In the genomic region with DNA sequence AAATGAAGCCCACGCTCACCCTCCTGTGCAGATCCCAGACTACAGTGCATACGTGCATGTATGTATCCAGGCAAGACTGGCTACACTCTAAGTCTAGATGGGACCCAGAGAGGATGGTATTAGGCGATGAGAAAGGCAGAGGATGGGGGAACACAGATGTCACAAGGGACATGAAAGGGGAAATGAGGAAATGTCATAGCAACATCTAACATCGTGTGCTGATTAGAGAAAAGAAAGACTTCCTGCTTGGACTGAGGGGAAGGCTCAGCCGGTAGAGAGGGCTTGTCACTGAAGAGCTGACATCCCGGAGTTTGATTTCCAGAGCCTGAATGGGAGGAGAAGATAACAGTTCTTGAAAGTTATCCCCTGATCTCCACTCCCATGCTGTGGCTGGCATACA, we compare ENCODE assay signal across 24 mouse cellular contexts.
A peak's percentile ranks its signal among the peaks of the same experiment; 100 is the strongest.
DNase-seq lines count a peak whose midpoint lies in the region; ATAC-seq and TF ChIP-seq lines count a peak whose summit lies in the region.
"Had no signal": no experiment of that assay in that cellular context is flagged by ENCODE, and none has a peak within 500 bp of the region (broad histone marks: within the 10 kb centered on the region; RNA-seq: fewer than 3 reads in every experiment).

No protein-coding gene starts in this region.

- no peaks in the 10 kb centered on the region for H3K4me1 ChIP-seq in midbrain, embryonic 11.5 days (ENCODE audit: control insufficient read depth, insufficient read depth, low read length)
- peaks cover 3% of the 10 kb centered on the region; the same call in 1 of the 2 replicates for H3K4me1 ChIP-seq in midbrain, embryonic 14.5 days (ENCODE audit: control insufficient read depth, insufficient read depth, low read length)
- no peaks in the 10 kb centered on the region; the same call in 1 of the 2 replicates for H3K4me1 ChIP-seq in bone marrow, adult 2 months (ENCODE audit: control insufficient read depth, insufficient read depth, low read length)
- no peaks in the 10 kb centered on the region for H3K4me1 ChIP-seq in liver, postnatal 0 days (ENCODE audit: insufficient read depth)

- TF ChIP-seq POLR2A in bone marrow, adult 2 months (IDR thresholded peaks at IDR 0.05; ENCODE audit: borderline replicate concordance, control insufficient read depth, low read depth, low read length): no peak

- H3K4me2 ChIP-seq in midbrain, embryonic 11.5 days: no peak overlapping the region
- H3K4me2 ChIP-seq in midbrain, embryonic 14.5 days (ENCODE audit: low read length): no peak overlapping the region
- H3K4me2 ChIP-seq in liver, postnatal 0 days (ENCODE audit: low read depth, low read length): no peak overlapping the region
- H3K4me2 ChIP-seq: embryonic facial prominence, embryonic 13.5 days; forebrain, embryonic 12.5 days; forebrain, embryonic 15.5 days; heart, embryonic 11.5 days; hindbrain, embryonic 13.5 days had no signal

- H3K9me3 ChIP-seq in midbrain, embryonic 11.5 days (ENCODE audit: control insufficient read depth, low read length): no peaks in the 10 kb centered on the region
- H3K9me3 ChIP-seq in midbrain, embryonic 14.5 days (ENCODE audit: control insufficient read depth, low read length): no peaks in the 10 kb centered on the region
- H3K9me3 ChIP-seq in liver, postnatal 0 days (ENCODE audit: low read length): no peaks in the 10 kb centered on the region
- H3K9me3 ChIP-seq: embryonic facial prominence, embryonic 10.5 days; embryonic facial prominence, embryonic 13.5 days; forebrain, embryonic 12.5 days; forebrain, embryonic 15.5 days; hindbrain, embryonic 10.5 days had no signal

- no peaks in the 10 kb centered on the region for H3K36me3 ChIP-seq in midbrain, embryonic 11.5 days (ENCODE audit: control insufficient read depth, insufficient read depth, low read length)
- H3K36me3 ChIP-seq in midbrain, embryonic 14.5 days (ENCODE audit: control insufficient read depth, insufficient read depth, low read length): no peaks in the 10 kb centered on the region
- no peaks in the 10 kb centered on the region for H3K36me3 ChIP-seq in liver, postnatal 0 days (replicated peaks; ENCODE audit: insufficient read depth, low read length)
- H3K36me3 ChIP-seq: embryonic facial prominence, embryonic 10.5 days; embryonic facial prominence, embryonic 13.5 days; forebrain, embryonic 12.5 days; forebrain, embryonic 15.5 days; hindbrain, embryonic 10.5 days; hindbrain, embryonic 13.5 days had no signal

- no peak overlapping the region for H3K27ac ChIP-seq in midbrain, embryonic 11.5 days (ENCODE audit: low read depth, low read length)
- no peak overlapping the region for H3K27ac ChIP-seq in midbrain, embryonic 14.5 days (replicated peaks; ENCODE audit: low read depth, low read length)
- peak overlapping the region; percentile 38; the same call in 1 of the 2 replicates for H3K27ac ChIP-seq in bone marrow, adult 2 months (ENCODE audit: control insufficient read depth, insufficient read depth, low read depth, low read length, poor library complexity)
- no peak overlapping the region for H3K27ac ChIP-seq in liver, postnatal 0 days (ENCODE audit: low read depth)
- H3K27ac ChIP-seq: embryonic facial prominence, embryonic 10.5 days; embryonic facial prominence, embryonic 13.5 days; forebrain, embryonic 12.5 days; forebrain, embryonic 15.5 days; hindbrain, embryonic 10.5 days; hindbrain, embryonic 13.5 days had no signal

- no peak for TF ChIP-seq CTCF in bone marrow, adult 2 months (IDR thresholded peaks at IDR 0.05; ENCODE audit: control insufficient read depth, insufficient read depth, low read length)
- no peak for TF ChIP-seq CTCF in liver, postnatal 0 days (IDR thresholded peaks at IDR 0.05; ENCODE audit: low read depth)

- WGBS in midbrain, embryonic 11.5 days: 78% methylated on average over 6 of the region's 6 CpGs
- WGBS in midbrain, embryonic 14.5 days: 78% methylated on average over 6 of the region's 6 CpGs
- 20% methylated on average over 6 of the region's 6 CpGs for WGBS in bone marrow, adult 2 months
- 42% methylated on average over 6 of the region's 6 CpGs for WGBS in liver, postnatal 0 days (ENCODE audit: insufficient replicate concordance)

- H3K27me3 ChIP-seq in midbrain, embryonic 11.5 days (ENCODE audit: control insufficient read depth, insufficient read depth, low read length): no peaks in the 10 kb centered on the region
- H3K27me3 ChIP-seq in midbrain, embryonic 14.5 days (ENCODE audit: control insufficient read depth, insufficient read depth, low read length): no peaks in the 10 kb centered on the region
- H3K27me3 ChIP-seq in liver, postnatal 0 days (ENCODE audit: insufficient read depth, low read length): no peaks in the 10 kb centered on the region
- H3K27me3 ChIP-seq: embryonic facial prominence, embryonic 13.5 days; forebrain, embryonic 12.5 days; forebrain, embryonic 15.5 days; hindbrain, embryonic 13.5 days had no signal

- no peak for TF ChIP-seq EP300 in liver, postnatal 0 days (IDR thresholded peaks at IDR 0.05; ENCODE audit: low read depth)

- no peak for ATAC-seq in midbrain, embryonic 11.5 days (ENCODE audit: low FRiP score)
- no peak for ATAC-seq in midbrain, embryonic 14.5 days (ENCODE audit: low FRiP score, low TSS enrichment)
- peak; percentile 23 to 55; a peak in 2 of 4 replicates for ATAC-seq in hematopoietic stem cell, adult 5-6 weeks (replicated peaks in 1 of 2; ENCODE audit: insufficient read depth in 1 of 2, low FRiP score in 2 of 2, low TSS enrichment in 1 of 2, low read depth in 1 of 2, poor library complexity in 2 of 2, severe bottlenecking in 2 of 2)
- no peak for ATAC-seq in liver, postnatal 0 days
- ATAC-seq: activated CD4-positive, CD25-positive, alpha-beta regulatory T cell, adult 4 months; forebrain, embryonic 15.5 days; hindbrain, embryonic 16.5 days had no signal

- no peak overlapping the region for H3K9ac ChIP-seq in midbrain, embryonic 11.5 days (ENCODE audit: low read length)
- H3K9ac ChIP-seq in midbrain, embryonic 14.5 days (replicated peaks; ENCODE audit: low read length): no peak overlapping the region
- H3K9ac ChIP-seq in liver, postnatal 0 days (replicated peaks): no peak overlapping the region
- H3K9ac ChIP-seq: embryonic facial prominence, embryonic 13.5 days; forebrain, embryonic 12.5 days; forebrain, embryonic 15.5 days; hindbrain, embryonic 13.5 days had no signal

- peak; percentile 44 for DNase-seq in midbrain, embryonic 11.5 days (ENCODE audit: low spot score, missing footprints)
- no peak for DNase-seq in midbrain, embryonic 14.5 days
- DNase-seq in liver, postnatal 0 days: no peak
- no peak for DNase-seq in embryo, embryonic 9.5 days (ENCODE audit: extremely low spot score)
- DNase-seq: adrenal gland, adult 8-10 months; adrenal gland, postnatal 25 days; cerebellum, adult 18-20 months; cerebellum, adult 9-10 months; cerebellum, postnatal 14 days; gastrocnemius, postnatal 10 days; gastrocnemius, postnatal 36 days; heart, adult 11 months had no signal

- no peak overlapping the region for H3K4me3 ChIP-seq in midbrain, embryonic 11.5 days (ENCODE audit: low read depth, low read length)
- no peak overlapping the region for H3K4me3 ChIP-seq in midbrain, embryonic 14.5 days (replicated peaks; ENCODE audit: low read depth, low read length)
- no peak overlapping the region for H3K4me3 ChIP-seq in bone marrow, adult 2 months (replicated peaks; ENCODE audit: control insufficient read depth, low read depth, low read length)
- no peak overlapping the region for H3K4me3 ChIP-seq in liver, postnatal 0 days (ENCODE audit: low read depth, low read length)
- H3K4me3 ChIP-seq: embryonic facial prominence, embryonic 10.5 days; embryonic facial prominence, embryonic 13.5 days; erythroblast, embryonic 14.5 days; forebrain, embryonic 12.5 days; forebrain, embryonic 15.5 days; hindbrain, embryonic 10.5 days; hindbrain, embryonic 13.5 days had no signal

Comparison
In these comparisons a context has a peak if more than half of its experiments do, and no peak if none do; other contexts are left out.
1. ATAC-seq: peak in hematopoietic stem cell, adult 5-6 weeks (2 of 2); none in midbrain, embryonic 11.5 days (single experiment), midbrain, embryonic 14.5 days (single experiment) and liver, postnatal 0 days (single experiment).